Mouse (Mus musculus) liver, embryonic 12.5 days (tissue): Measurements from ENCODE around the gene Atp12a. TPM values are rescaled to one million over a fixed set of nuclear protein-coding genes. Genes with fewer than 3 reads are reported as not detected.
A peak's percentile ranks its signal among the peaks of the same experiment; 100 is the strongest.

Experiments used
- ATAC-seq: fragments of 200-750 bp; cut with Nextera tagmentation; 2 replicates; pipeline ENCODE4 v1.8.0; 2017; ENCODE audit warnings: moderate number of reproducible peaks, mild to moderate bottlenecking, moderate library complexity
- H3K27ac ChIP-seq: fragments of 300-500 bp; sonication (generic); 2 replicates; pipeline ENCODE4 v1.5.1; 2016; ENCODE audit warnings: mild to moderate bottlenecking
- H3K27me3 ChIP-seq: fragments of 300-500 bp; sonication (generic); replicated peaks from 2 replicates; pipeline ENCODE4 v1.6.1; 2016; ENCODE audit warnings: mild to moderate bottlenecking, moderate library complexity
- H3K36me3 ChIP-seq: fragments of 300-500 bp; sonication (generic); 2 replicates; pipeline ENCODE4 v1.6.1; 2016; ENCODE audit warnings: mild to moderate bottlenecking, moderate library complexity
- H3K4me1 ChIP-seq: fragments of 300-500 bp; sonication (generic); 2 replicates; pipeline ENCODE4 v1.6.1; 2016
- H3K4me2 ChIP-seq: fragments of 300-500 bp; sonication (generic); 2 replicates; pipeline ENCODE4 v1.6.1; 2016; ENCODE audit warnings: mild to moderate bottlenecking, moderate library complexity
- H3K4me3 ChIP-seq: fragments of 300-500 bp; sonication (generic); 2 replicates; pipeline ENCODE4 v1.5.1; 2016; ENCODE audit warnings: mild to moderate bottlenecking, moderate library complexity
- H3K9ac ChIP-seq: fragments of 300-500 bp; sonication (generic); 2 replicates; pipeline ENCODE4 v1.6.1; 2016; ENCODE audit warnings: mild to moderate bottlenecking, moderate library complexity
- H3K9me3 ChIP-seq: fragments of 300-500 bp; sonication (generic); replicated peaks from 2 replicates; pipeline ENCODE4 v1.6.1; 2016; ENCODE audit warnings: mild to moderate bottlenecking, moderate library complexity
- WGBS: fragments of 180-500 bp; shearing (Covaris S2); methylation state at CpG from one replicate; pipeline ENCODE4 v1.1.7; 2016; ENCODE audit not compliant: insufficient replicate concordance; 5-methylcytosine and 5-hydroxymethylcytosine counted together
- polyA plus RNA-seq: library from polyadenylated mRNA; unstranded; fragments of >200 nt; fragmentation: Nextera tagmentation; extraction: Ambion mirVana; gene quantifications from 2 replicates; pipeline ENCODE4 v1.2.1, GENCODE M21; 2016

Atp12a gene
- polyA plus RNA-seq, 1 experiment from 2014 or later, result not detected

DNA sequence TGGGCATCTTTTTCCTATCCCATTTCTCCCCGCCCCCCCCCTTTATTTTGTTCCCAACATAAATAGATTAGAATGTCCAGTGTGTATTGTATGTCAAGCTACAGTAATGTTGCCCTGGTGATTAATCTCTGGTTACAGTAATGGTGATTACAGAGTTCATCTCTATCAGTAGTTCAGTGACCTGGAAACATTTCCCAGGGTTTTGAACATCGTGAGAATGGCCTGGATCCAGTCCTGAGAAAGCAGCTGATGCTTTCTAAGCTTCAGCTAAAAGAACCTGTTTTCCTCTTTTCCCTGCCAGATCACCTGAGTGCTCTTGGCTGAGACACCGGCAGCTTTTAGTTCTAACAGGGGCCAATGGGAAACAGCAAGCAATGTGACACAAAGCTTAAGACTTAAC, 25.4 kb downstream of the Atp12a start:
- WGBS, result 63% methylated on average over 3 of the region's 3 CpGs
- H3K36me3 ChIP-seq, result no peaks in the 10 kb centered on the region
- H3K9ac ChIP-seq, result no peak overlapping the region
- no peak overlapping the region for H3K4me3 ChIP-seq
- H3K9me3 ChIP-seq, result no peaks in the 10 kb centered on the region
- ATAC-seq, result no peak
- H3K27ac ChIP-seq, result no peak overlapping the region
- 0 out of 2 replicates have a peak, but pooled peaks cover 5% of the 10 kb centered on the region for H3K4me1 ChIP-seq
- H3K27me3 ChIP-seq, result no peaks in the 10 kb centered on the region
- no peak overlapping the region for H3K4me2 ChIP-seq

DNA sequence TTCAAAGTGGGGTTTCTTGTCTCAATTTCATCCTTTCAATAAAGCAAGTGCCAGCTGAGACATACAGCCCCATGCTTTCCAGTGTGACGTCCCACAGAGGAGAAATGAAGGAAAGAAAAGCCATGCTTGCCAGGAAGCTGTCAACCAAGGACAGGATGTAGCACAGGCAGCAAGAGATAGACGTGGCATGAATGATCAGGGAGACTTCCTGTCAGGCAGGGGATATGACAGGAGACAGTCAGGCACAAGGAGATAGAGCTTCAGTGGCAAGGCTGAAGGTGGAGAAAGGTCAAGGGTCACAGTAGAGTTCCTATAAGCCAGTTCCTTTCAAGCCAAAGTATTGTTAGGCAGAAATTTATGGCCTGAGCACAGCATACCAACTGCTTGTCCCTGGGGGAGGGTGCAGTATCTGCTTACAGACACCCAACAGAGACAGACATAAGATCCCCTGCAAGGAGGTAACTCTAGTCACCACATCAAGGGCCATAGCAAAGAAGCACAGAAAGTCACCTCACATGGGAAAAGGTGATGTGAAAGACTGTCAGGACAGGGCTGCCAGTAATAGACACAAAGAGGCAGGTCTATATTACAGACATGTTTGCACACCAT, 28.9 kb downstream of the Atp12a start:
- no peak overlapping the region for H3K27ac ChIP-seq
- H3K4me3 ChIP-seq, result no peak overlapping the region
- 0 out of 2 replicates have a peak, but pooled peaks cover 5% of the 10 kb centered on the region for H3K4me1 ChIP-seq
- WGBS, result 12% methylated on average over 2 of the region's 2 CpGs
- H3K9me3 ChIP-seq, result no peaks in the 10 kb centered on the region
- ATAC-seq, result peak; percentile 49; the same call in 1 of the 2 replicates
- H3K27me3 ChIP-seq, result no peaks in the 10 kb centered on the region
- H3K4me2 ChIP-seq, result no peak overlapping the region
- H3K9ac ChIP-seq, result no peak overlapping the region
- no peaks in the 10 kb centered on the region for H3K36me3 ChIP-seq

DNA sequence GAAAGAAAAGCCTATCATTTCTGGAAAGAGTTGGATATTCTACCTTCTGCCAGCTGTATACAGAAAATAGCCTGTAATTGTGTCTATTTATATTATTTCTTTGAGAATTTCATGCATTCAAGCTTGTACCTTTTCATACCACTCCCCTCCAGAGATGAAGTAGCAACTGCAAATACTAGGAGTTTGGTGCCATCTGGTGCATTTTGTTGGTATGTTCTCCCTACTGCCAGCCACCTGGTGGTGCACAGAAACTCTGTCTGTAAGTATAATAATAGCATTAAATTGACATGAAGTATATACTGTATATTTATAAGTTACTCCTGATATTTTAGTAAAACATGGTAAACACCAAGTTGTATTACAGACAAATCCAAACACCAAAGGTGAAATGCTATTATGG, 33.1 kb downstream of the Atp12a start:
- Histone ChIP-seq H3K4me2 (no peak overlapping the region), H3K27me3 (no peaks in the 10 kb centered on the region), H3K4me1 (peaks cover 5% of the 10 kb centered on the region), H3K4me3 (no peak overlapping the region), H3K36me3 (no peaks in the 10 kb centered on the region), H3K27ac (no peak overlapping the region), H3K9me3 (no peaks in the 10 kb centered on the region), H3K9ac (no peak overlapping the region)
- ATAC-seq, result no peak

DNA sequence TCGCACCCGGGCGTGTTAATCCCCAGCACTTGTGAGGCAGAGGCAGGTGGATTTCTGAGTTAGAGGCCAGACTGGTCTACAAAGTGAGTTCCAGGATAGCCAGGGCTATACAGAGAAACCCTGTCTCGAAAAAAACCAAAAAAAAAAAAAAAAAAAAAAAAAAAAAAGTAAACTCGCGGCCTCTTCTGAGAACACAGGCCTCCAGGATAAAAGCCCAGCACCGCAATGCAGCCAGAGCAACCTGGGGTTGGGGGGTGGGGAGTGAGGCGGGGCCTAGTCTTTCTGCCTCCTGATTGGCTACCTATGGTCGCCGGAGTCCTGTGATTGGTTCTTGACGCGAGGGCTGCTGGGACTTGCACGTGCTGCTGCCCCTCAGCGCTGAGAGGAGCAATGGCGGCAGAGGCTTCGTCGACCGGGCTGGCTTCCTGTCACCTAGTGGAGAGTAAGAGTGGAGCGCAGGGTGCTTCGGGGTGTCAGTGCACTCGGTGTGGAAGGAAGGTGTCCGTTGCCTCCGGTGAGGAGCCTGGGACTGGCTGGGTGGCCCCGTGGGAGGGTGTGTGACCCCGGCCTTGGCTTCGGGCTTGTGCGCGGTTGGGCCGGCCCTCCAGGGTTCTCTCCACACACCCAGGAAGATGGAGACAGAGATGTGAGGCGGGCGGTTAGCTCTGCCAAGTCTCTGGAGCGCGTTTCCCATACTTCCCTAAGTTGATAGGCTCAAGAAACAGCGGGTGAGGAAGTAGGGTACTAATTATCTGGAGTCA, 37.6 kb downstream of the Atp12a start, which contains the start of gene Rnf17:
Gene Rnf17, plus strand, starts transcription at position 271 of the 761 bp plus-strand sequence.
- Histone ChIP-seq H3K9me3 (no peaks in the 10 kb centered on the region), H3K27me3 (no peaks in the 10 kb centered on the region), H3K4me3 (peak within 1 kb of the TSS; percentile 43), H3K27ac (no peak within 1 kb of the TSS), H3K36me3 (no peaks in the 10 kb centered on the region), H3K4me2 (peak within 1 kb of the TSS; percentile 61), H3K4me1 (peaks cover 5% of the 10 kb centered on the region), H3K9ac (no peak within 1 kb of the TSS; the same call in 1 of the 2 replicates)
- ATAC-seq, result peak; percentile 70
- WGBS, result 54% methylated on average over 34 of the region's 34 CpGs

DNA sequence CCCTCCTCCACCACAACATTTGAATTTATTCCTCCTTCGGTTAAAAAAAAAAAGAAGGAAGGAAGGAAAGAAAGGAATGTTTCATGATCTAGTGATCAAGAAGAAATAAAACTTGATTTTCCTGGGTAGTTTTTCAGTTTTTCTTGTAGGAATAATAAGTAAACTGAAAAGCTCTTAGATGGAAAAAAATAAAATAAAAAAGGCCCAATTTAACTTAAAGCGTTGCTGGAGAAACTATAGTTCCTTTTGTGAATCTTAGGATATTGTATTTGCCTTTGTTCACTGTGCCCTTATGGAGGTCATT, 38.2 kb downstream of the Atp12a start:
- ATAC-seq, result no peak
- no peak overlapping the region; the same call in 1 of the 2 replicates for H3K9ac ChIP-seq
- H3K4me2 ChIP-seq, result peak overlapping the region; percentile 61
- H3K27ac ChIP-seq, result no peak overlapping the region
- H3K4me1 ChIP-seq, result peaks cover 5% of the 10 kb centered on the region
- H3K9me3 ChIP-seq, result no peaks in the 10 kb centered on the region
- H3K36me3 ChIP-seq, result no peaks in the 10 kb centered on the region
- WGBS, result 60% methylated on average over 2 of the region's 2 CpGs
- H3K4me3 ChIP-seq, result peak overlapping the region; percentile 43
- H3K27me3 ChIP-seq, result no peaks in the 10 kb centered on the region

Other genes with a start within 250 kb of the Atp12a start
- gene Gzme, start 244.4 kb upstream of the Atp12a start, polyA plus RNA-seq, result not detected in 2 replicates
- gene Gzmd, start 232.5 kb upstream of the Atp12a start, polyA plus RNA-seq, result not detected in 2 replicates
- not detected in 2 replicates for gene Gzmg, start 205.5 kb upstream of the Atp12a start, polyA plus RNA-seq
- gene Gzmn, start 190.5 kb upstream of the Atp12a start, polyA plus RNA-seq, result not detected in 2 replicates
- not detected in 2 replicates for gene Gzmf, start 153.7 kb upstream of the Atp12a start, polyA plus RNA-seq
- not detected in 2 replicates for gene Gzmc, start 130.4 kb upstream of the Atp12a start, polyA plus RNA-seq
- not detected in 2 replicates for gene Gzmb, start 102.8 kb upstream of the Atp12a start, polyA plus RNA-seq
- 4.0 and 4.2 TPM in 2 replicates for gene Rnf17, start 37.5 kb downstream of the Atp12a start, polyA plus RNA-seq
- 6.2 and 7.2 TPM in 2 replicates for gene Cenpj, start 210.4 kb downstream of the Atp12a start, polyA plus RNA-seq
- 1.7 and 2.8 TPM in 2 replicates for gene Parp4, start 210.6 kb downstream of the Atp12a start, polyA plus RNA-seq